ENCODE assay signal across 9 mouse cellular contexts in genomic region chr5:115529364-115529741, GRCm38 (mm10). TPM values are rescaled to one million over a fixed set of nuclear protein-coding genes. Genes with fewer than 3 reads are reported as not detected.
DNase-seq lines count a peak whose midpoint lies in the region; ATAC-seq and TF ChIP-seq lines count a peak whose summit lies in the region.
"Had no signal": no experiment of that assay in that cellular context is flagged by ENCODE, and none has a peak within 500 bp of the region (broad histone marks: within the 10 kb centered on the region; RNA-seq: fewer than 3 reads in every experiment).

No protein-coding gene starts in this region.

- no peak overlapping the region for H3K9ac ChIP-seq in forebrain, embryonic 13.5 days
- no peak overlapping the region for H3K9ac ChIP-seq in liver, adult 2 months (ENCODE audit: low read depth, low read length)
- no peak overlapping the region for H3K9ac ChIP-seq in embryonic facial prominence, embryonic 14.5 days (ENCODE audit: low read depth, low read length)
- H3K9ac ChIP-seq: liver, embryonic 14.5 days had no signal

- H3K4me2 ChIP-seq in forebrain, embryonic 13.5 days = no peak overlapping the region
- no peak overlapping the region for H3K4me2 ChIP-seq in embryonic facial prominence, embryonic 14.5 days (ENCODE audit: low read depth, low read length)

- peak overlapping the region; percentile 36; the same call in 1 of the 2 replicates for H3K27ac ChIP-seq in forebrain, embryonic 13.5 days
- H3K27ac ChIP-seq in forebrain, embryonic 10.5 days = no peak overlapping the region
- peak overlapping the region; percentile 62 for H3K27ac ChIP-seq in liver, adult 2 months (replicated peaks; ENCODE audit: insufficient read depth, low read depth, low read length)
- H3K27ac ChIP-seq in embryonic facial prominence, embryonic 14.5 days (replicated peaks; ENCODE audit: low read depth, low read length) = peak overlapping the region; percentile 83
- peak overlapping the region; percentile 90 for H3K27ac ChIP-seq in macrophage
- H3K27ac ChIP-seq: liver, embryonic 14.5 days had no signal

- DNase-seq in forebrain, embryonic 10.5 days (ENCODE audit: extremely low spot score, low spot score) = no peak
- no peak for DNase-seq in liver, adult 2 months (ENCODE audit: extremely low read depth, low read depth, low spot score)
- DNase-seq in liver = no peak
- no peak for DNase-seq in embryonic facial prominence, embryonic 14.5 days (ENCODE audit: low spot score)
- DNase-seq in left cerebral cortex, adult 8-10 months (ENCODE audit: low spot score in 2 of 2) = no peak
- no peak for DNase-seq in layer of hippocampus, adult 11-12 months (ENCODE audit: low spot score)

- no peak for ATAC-seq in forebrain, embryonic 13.5 days
- ATAC-seq in embryonic facial prominence, embryonic 14.5 days (ENCODE audit: low read depth) = no peak

- peaks cover 52% of the 10 kb centered on the region for H3K79me2 ChIP-seq in liver, adult 2 months (ENCODE audit: control insufficient read depth, insufficient read depth, low read length)
- H3K79me2 ChIP-seq in macrophage (ENCODE audit: inconsistent target) = peaks cover 100% of the 10 kb centered on the region

- no peaks in the 10 kb centered on the region for H3K27me3 ChIP-seq in forebrain, embryonic 13.5 days
- 0 out of 2 replicates have a peak, but pooled peaks cover under 1% of the 10 kb centered on the region for H3K27me3 ChIP-seq in forebrain, embryonic 10.5 days (ENCODE audit: poor library complexity, severe bottlenecking)
- no peaks in the 10 kb centered on the region for H3K27me3 ChIP-seq in liver, adult 2 months (ENCODE audit: control insufficient read depth, insufficient read depth, low read length)
- H3K27me3 ChIP-seq in embryonic facial prominence, embryonic 14.5 days (replicated peaks; ENCODE audit: control insufficient read depth, insufficient read depth, low read length) = no peaks in the 10 kb centered on the region

- H3K4me1 ChIP-seq in forebrain, embryonic 13.5 days = peaks cover 36% of the 10 kb centered on the region
- H3K4me1 ChIP-seq in forebrain, embryonic 10.5 days = peaks cover 87% of the 10 kb centered on the region
- H3K4me1 ChIP-seq in liver, adult 2 months (ENCODE audit: control insufficient read depth, insufficient read depth, low read length) = peaks cover 42% of the 10 kb centered on the region
- H3K4me1 ChIP-seq in embryonic facial prominence, embryonic 14.5 days (ENCODE audit: control insufficient read depth, insufficient read depth, low read length) = peaks cover 58% of the 10 kb centered on the region

- H3K36me3 ChIP-seq in forebrain, embryonic 13.5 days (ENCODE audit: poor library complexity, severe bottlenecking) = no peaks in the 10 kb centered on the region
- H3K36me3 ChIP-seq in forebrain, embryonic 10.5 days (replicated peaks) = 0 out of 2 replicates have a peak, but pooled peaks cover 5% of the 10 kb centered on the region
- H3K36me3 ChIP-seq in liver, adult 2 months (ENCODE audit: control insufficient read depth, insufficient read depth, low read length) = no peaks in the 10 kb centered on the region
- no peaks in the 10 kb centered on the region for H3K36me3 ChIP-seq in embryonic facial prominence, embryonic 14.5 days (ENCODE audit: control insufficient read depth, insufficient read depth, low read length)
- 0 out of 2 replicates have a peak, but pooled peaks cover 4% of the 10 kb centered on the region for H3K36me3 ChIP-seq in macrophage (ENCODE audit: inconsistent target)

- no peak overlapping the region for H3K4me3 ChIP-seq in forebrain, embryonic 13.5 days
- no peak overlapping the region for H3K4me3 ChIP-seq in forebrain, embryonic 10.5 days
- H3K4me3 ChIP-seq in liver, adult 2 months (ENCODE audit: insufficient read depth, low read depth, low read length) = no peak overlapping the region
- no peak overlapping the region for H3K4me3 ChIP-seq in embryonic facial prominence, embryonic 14.5 days (ENCODE audit: low read depth, low read length)
- H3K4me3 ChIP-seq in macrophage (ENCODE audit: inconsistent target) = no peak overlapping the region

- no peaks in the 10 kb centered on the region for H3K9me3 ChIP-seq in forebrain, embryonic 13.5 days (replicated peaks)
- H3K9me3 ChIP-seq in forebrain, embryonic 10.5 days = no peaks in the 10 kb centered on the region
- no peaks in the 10 kb centered on the region for H3K9me3 ChIP-seq in embryonic facial prominence, embryonic 14.5 days (ENCODE audit: control insufficient read depth, low read length)

- WGBS in forebrain, embryonic 13.5 days = 82% methylated on average over 8 of the region's 8 CpGs
- 77% methylated on average over 8 of the region's 8 CpGs for WGBS in forebrain, embryonic 10.5 days
- WGBS in liver, adult 2 months = 50% methylated on average over 8 of the region's 8 CpGs
- WGBS in embryonic facial prominence, embryonic 14.5 days = 49% methylated on average over 8 of the region's 8 CpGs
- WGBS in macrophage (ENCODE audit: missing documents) = 68% methylated on average over 8 of the region's 8 CpGs

- TF ChIP-seq POLR2A in liver, adult 2 months (IDR thresholded peaks at IDR 0.05; ENCODE audit: extremely low read depth, insufficient read depth, low read length) = no peak

- no peak for TF ChIP-seq CTCF in liver, adult 2 months (IDR thresholded peaks at IDR 0.05; ENCODE audit: low read depth, low read length)

RNA-seq across cellular contexts. Expression of gene Pxn, which starts 22.9 kb away (rescaled TPM):
- polyA plus RNA-seq in forebrain, embryonic 13.5 days (2015; fragmentation: Nextera tagmentation; extraction: Ambion mirVana) = 16.8 and 17.7 TPM in 2 replicates
- polyA plus RNA-seq in forebrain, embryonic 10.5 days (2016; fragmentation: Nextera tagmentation; extraction: Ambion mirVana) = 34.3 and 35.8 TPM in 2 replicates
- 10.5 and 15.2 TPM in 2 replicates for total RNA-seq in liver, adult 2 months (2014; rRNA removed)
- 33.6 and 40.2 TPM in 2 replicates for polyA plus RNA-seq in liver, adult 2 months (2012; rRNA removed)
- polyA plus RNA-seq in embryonic facial prominence, embryonic 14.5 days (2014; fragmentation: Nextera tagmentation; extraction: Ambion mirVana) = 28.6 and 28.8 TPM in 2 replicates
- total RNA-seq in macrophage (2018; cell fraction: chromatin; rRNA removed) = 100 to 1,000 TPM; 147 to 750 (median 196) TPM
- 100 to 1,000 TPM in 5 of 26 experiments, 10 to 100 TPM in 21; 72.4 to 157 (median 88.1) TPM for total RNA-seq in macrophage (2018; cell fraction: cytosol; rRNA removed)
- 100 to 1,000 TPM; 108 to 337 (median 136) TPM for total RNA-seq in macrophage (2018; cell fraction: nucleus; rRNA removed)
- 48.5 to 74.5 TPM (median 67.7 TPM) in 3 replicates for polyA plus RNA-seq in macrophage (2018)
- total RNA-seq in left cerebral cortex, adult 8-10 months (2022) = 10 to 100 TPM; 18.3 to 27.8 (median 22.9) TPM

RNA-seq across cellular contexts. Expression of gene Rplp0, which starts 29.9 kb away (rescaled TPM):
- polyA plus RNA-seq in forebrain, embryonic 13.5 days (2015; fragmentation: Nextera tagmentation; extraction: Ambion mirVana) = 1,081 and 1,088 TPM in 2 replicates
- polyA plus RNA-seq in forebrain, embryonic 10.5 days (2016; fragmentation: Nextera tagmentation; extraction: Ambion mirVana) = 1,454 and 1,463 TPM in 2 replicates
- 709 and 835 TPM in 2 replicates for total RNA-seq in liver, adult 2 months (2014; rRNA removed)
- 607 and 623 TPM in 2 replicates for polyA plus RNA-seq in liver, adult 2 months (2012; rRNA removed)
- polyA plus RNA-seq in embryonic facial prominence, embryonic 14.5 days (2014; fragmentation: Nextera tagmentation; extraction: Ambion mirVana) = 1,928 and 1,996 TPM in 2 replicates
- 100 to 1,000 TPM in 3 of 26 experiments, 10 to 100 TPM in 23; 33.9 to 262 (median 61.4) TPM for total RNA-seq in macrophage (2018; cell fraction: chromatin; rRNA removed)
- 1,000 to 10,000 TPM in 11 of 26 experiments, 100 to 1,000 TPM in 15; 571 to 1,302 (median 885) TPM for total RNA-seq in macrophage (2018; cell fraction: cytosol; rRNA removed)
- 100 to 1,000 TPM; 118 to 274 (median 175) TPM for total RNA-seq in macrophage (2018; cell fraction: nucleus; rRNA removed)
- 520 to 1,272 TPM (median 1,219 TPM) in 3 replicates for polyA plus RNA-seq in macrophage (2018)
- total RNA-seq in left cerebral cortex, adult 8-10 months (2022) = 100 to 1,000 TPM; 188 to 223 (median 203) TPM

RNA-seq across cellular contexts. Expression of gene Gcn1l1, which starts 35.7 kb away (rescaled TPM):
- 41.7 and 46.1 TPM in 2 replicates for polyA plus RNA-seq in forebrain, embryonic 13.5 days (2015; fragmentation: Nextera tagmentation; extraction: Ambion mirVana)
- 64.9 and 66.1 TPM in 2 replicates for polyA plus RNA-seq in forebrain, embryonic 10.5 days (2016; fragmentation: Nextera tagmentation; extraction: Ambion mirVana)
- 14.8 and 18.3 TPM in 2 replicates for total RNA-seq in liver, adult 2 months (2014; rRNA removed)
- 23.2 and 28.8 TPM in 2 replicates for polyA plus RNA-seq in liver, adult 2 months (2012; rRNA removed)
- polyA plus RNA-seq in embryonic facial prominence, embryonic 14.5 days (2014; fragmentation: Nextera tagmentation; extraction: Ambion mirVana) = 40.3 and 41.9 TPM in 2 replicates
- 100 to 1,000 TPM in 19 of 26 experiments, 10 to 100 TPM in 7; 62.0 to 244 (median 110) TPM for total RNA-seq in macrophage (2018; cell fraction: chromatin; rRNA removed)
- total RNA-seq in macrophage (2018; cell fraction: cytosol; rRNA removed) = 10 to 100 TPM; 10.0 to 31.8 (median 20.5) TPM
- 10 to 100 TPM; 33.2 to 96.2 (median 57.2) TPM for total RNA-seq in macrophage (2018; cell fraction: nucleus; rRNA removed)
- 12.9 to 25.7 TPM (median 22.1 TPM) in 3 replicates for polyA plus RNA-seq in macrophage (2018)
- 10 to 100 TPM; 60.7 to 71.6 (median 61.4) TPM for total RNA-seq in left cerebral cortex, adult 8-10 months (2022)

RNA-seq across cellular contexts. Expression of gene Sirt4, which starts 44.8 kb away (rescaled TPM):
- 24.7 TPM in 2 replicates for polyA plus RNA-seq in forebrain, embryonic 13.5 days (2015; fragmentation: Nextera tagmentation; extraction: Ambion mirVana)
- 13.1 and 13.9 TPM in 2 replicates for polyA plus RNA-seq in forebrain, embryonic 10.5 days (2016; fragmentation: Nextera tagmentation; extraction: Ambion mirVana)
- total RNA-seq in liver, adult 2 months (2014; rRNA removed) = 11.5 and 15.0 TPM in 2 replicates
- polyA plus RNA-seq in liver, adult 2 months (2012; rRNA removed) = 26.1 and 26.6 TPM in 2 replicates
- polyA plus RNA-seq in embryonic facial prominence, embryonic 14.5 days (2014; fragmentation: Nextera tagmentation; extraction: Ambion mirVana) = 13.9 and 20.3 TPM in 2 replicates
- total RNA-seq in macrophage (2018; cell fraction: chromatin; rRNA removed) = 10 to 100 TPM in 24 of 26 experiments, 1 to 10 TPM in 2; 6.2 to 80.4 (median 31.0) TPM
- 10 to 100 TPM in 4 of 26 experiments, 1 to 10 TPM in 22; 2.0 to 12.0 (median 7.2) TPM for total RNA-seq in macrophage (2018; cell fraction: cytosol; rRNA removed)
- total RNA-seq in macrophage (2018; cell fraction: nucleus; rRNA removed) = 10 to 100 TPM in 25 of 26 experiments, 1 to 10 TPM in 1; 4.8 to 59.3 (median 25.2) TPM
- 6.7 to 11.2 TPM (median 7.2 TPM) in 3 replicates for polyA plus RNA-seq in macrophage (2018)
- 10 to 100 TPM; 27.1 to 38.6 (median 33.1) TPM for total RNA-seq in left cerebral cortex, adult 8-10 months (2022)
